In the genomic region with DNA sequence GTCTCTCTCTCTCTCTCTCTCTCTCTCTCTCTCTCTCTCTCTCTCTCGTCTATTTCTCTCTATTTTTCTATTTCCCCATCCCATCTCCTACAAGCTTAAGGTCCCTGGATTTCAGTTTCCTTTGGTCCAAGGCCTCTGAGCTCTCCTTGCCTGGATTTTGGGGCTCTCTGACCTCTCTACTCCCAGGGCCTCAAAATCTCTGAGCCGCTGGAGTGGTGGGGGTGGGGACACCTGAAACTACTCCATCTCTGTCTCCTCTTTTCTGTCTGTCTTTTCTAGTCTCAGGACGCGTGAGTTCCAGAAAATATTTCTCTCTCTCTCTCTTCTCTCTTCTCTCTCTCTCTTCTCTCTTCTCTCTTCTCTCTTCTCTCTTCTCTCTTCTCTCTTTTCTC, we compare ENCODE assay signal across 8 mouse cellular contexts. TPM values are rescaled to one million over a fixed set of nuclear protein-coding genes. Genes with fewer than 3 reads are reported as not detected.
A peak's percentile ranks its signal among the peaks of the same experiment; 100 is the strongest.
DNase-seq lines count a peak whose midpoint lies in the region; ATAC-seq lines count a peak whose summit lies in the region.

No protein-coding gene starts in this region.

- H3K4me2 ChIP-seq in heart, embryonic 13.5 days: peak overlapping the region; percentile 71
- peak overlapping the region; percentile 71 for H3K4me2 ChIP-seq in hindbrain, embryonic 11.5 days (replicated peaks; ENCODE audit: low read depth, low read length)
- peak overlapping the region; percentile 71 for H3K4me2 ChIP-seq in midbrain, embryonic 12.5 days (replicated peaks)

- H3K27ac ChIP-seq in heart, embryonic 13.5 days (replicated peaks): peak overlapping the region; percentile 26
- peak overlapping the region; percentile 86 for H3K27ac ChIP-seq in hindbrain, embryonic 11.5 days (ENCODE audit: low read depth, low read length)
- peak overlapping the region; percentile 91 for H3K27ac ChIP-seq in midbrain, embryonic 12.5 days (replicated peaks)

- H3K9me3 ChIP-seq in heart, embryonic 13.5 days: no peaks in the 10 kb centered on the region
- no peaks in the 10 kb centered on the region for H3K9me3 ChIP-seq in hindbrain, embryonic 11.5 days (ENCODE audit: control insufficient read depth, low read length)
- H3K9me3 ChIP-seq in midbrain, embryonic 12.5 days: no peaks in the 10 kb centered on the region

- peak overlapping the region; percentile 53 for H3K4me3 ChIP-seq in heart, embryonic 13.5 days
- peak overlapping the region; percentile 75 for H3K4me3 ChIP-seq in hindbrain, embryonic 11.5 days (ENCODE audit: low read depth, low read length)
- peak overlapping the region; percentile 86 for H3K4me3 ChIP-seq in midbrain, embryonic 12.5 days

- no peak for ATAC-seq in heart, embryonic 13.5 days (ENCODE audit: extremely low read depth, insufficient number of reproducible peaks, low FRiP score, low TSS enrichment)
- ATAC-seq in hindbrain, embryonic 11.5 days (ENCODE audit: low FRiP score): peak; percentile 41
- ATAC-seq in midbrain, embryonic 12.5 days (ENCODE audit: low FRiP score, low read depth): peak; percentile 24

- peaks cover 76% of the 10 kb centered on the region for H3K27me3 ChIP-seq in heart, embryonic 13.5 days (replicated peaks)
- peaks cover 2% of the 10 kb centered on the region for H3K27me3 ChIP-seq in hindbrain, embryonic 11.5 days (ENCODE audit: control insufficient read depth, insufficient read depth, low read length)
- H3K27me3 ChIP-seq in midbrain, embryonic 12.5 days: peaks cover 16% of the 10 kb centered on the region

- no peak for DNase-seq in heart, adult 9 months (ENCODE audit: low spot score in 2 of 2)
- DNase-seq in adipocyte (ENCODE audit: low spot score): peak; percentile 4
- DNase-seq in hindbrain, embryonic 11.5 days (ENCODE audit: low spot score): no peak
- DNase-seq in T-cell, adult 2 months (ENCODE audit: low spot score): no peak
- DNase-seq in right cerebral cortex, postnatal 10 days (ENCODE audit: low spot score in 2 of 2): no peak
- DNase-seq in testis, postnatal 10 days (ENCODE audit: low spot score): no peak

- peak overlapping the region; percentile 70 for H3K9ac ChIP-seq in heart, embryonic 13.5 days
- H3K9ac ChIP-seq in hindbrain, embryonic 11.5 days (ENCODE audit: low read depth, low read length): peak overlapping the region; percentile 84
- peak overlapping the region; percentile 83 for H3K9ac ChIP-seq in midbrain, embryonic 12.5 days (replicated peaks)

- H3K4me1 ChIP-seq in heart, embryonic 13.5 days: peaks cover 18% of the 10 kb centered on the region
- peaks cover 2% of the 10 kb centered on the region; the same call in 1 of the 2 replicates for H3K4me1 ChIP-seq in hindbrain, embryonic 11.5 days (replicated peaks; ENCODE audit: control insufficient read depth, insufficient read depth, low read length)
- H3K4me1 ChIP-seq in midbrain, embryonic 12.5 days: peaks cover 22% of the 10 kb centered on the region

- 0% methylated on average over 4 of the region's 4 CpGs for WGBS in heart, embryonic 13.5 days
- WGBS in hindbrain, embryonic 11.5 days: 0% methylated on average over 4 of the region's 4 CpGs
- 0% methylated on average over 4 of the region's 4 CpGs for WGBS in midbrain, embryonic 12.5 days

- H3K36me3 ChIP-seq in heart, embryonic 13.5 days: no peaks in the 10 kb centered on the region
- H3K36me3 ChIP-seq in hindbrain, embryonic 11.5 days (ENCODE audit: control insufficient read depth, insufficient read depth, low read length): no peaks in the 10 kb centered on the region
- H3K36me3 ChIP-seq in midbrain, embryonic 12.5 days: no peaks in the 10 kb centered on the region

RNA-seq across cellular contexts. Expression of gene Cacng7, which starts 0.5 kb away (rescaled TPM):
- 0.19 and 0.51 TPM in 2 replicates for polyA plus RNA-seq in heart, embryonic 13.5 days (2015; fragmentation: Nextera tagmentation; extraction: Ambion mirVana)
- 3.9 and 4.6 TPM in 2 replicates for polyA plus RNA-seq in hindbrain, embryonic 11.5 days (2014; fragmentation: Nextera tagmentation; extraction: Ambion mirVana)
- 3.5 and 4.2 TPM in 2 replicates for polyA plus RNA-seq in midbrain, embryonic 12.5 days (2016; fragmentation: Nextera tagmentation; extraction: Ambion mirVana)

RNA-seq across cellular contexts. Expression of gene Prkcg, which starts 43.2 kb away (rescaled TPM):
- 0.04 and 0.13 TPM in 2 replicates for polyA plus RNA-seq in heart, embryonic 13.5 days (2015; fragmentation: Nextera tagmentation; extraction: Ambion mirVana)
- 0.15 and 0.65 TPM in 2 replicates for polyA plus RNA-seq in hindbrain, embryonic 11.5 days (2014; fragmentation: Nextera tagmentation; extraction: Ambion mirVana)
- 0.48 and 2.4 TPM in 2 replicates for polyA plus RNA-seq in midbrain, embryonic 12.5 days (2016; fragmentation: Nextera tagmentation; extraction: Ambion mirVana)

RNA-seq across cellular contexts. Expression of gene Myadm, which starts 43.3 kb away (rescaled TPM):
- polyA plus RNA-seq in heart, embryonic 13.5 days (2015; fragmentation: Nextera tagmentation; extraction: Ambion mirVana): 159 and 162 TPM in 2 replicates
- polyA plus RNA-seq in hindbrain, embryonic 11.5 days (2014; fragmentation: Nextera tagmentation; extraction: Ambion mirVana): 41.3 and 44.3 TPM in 2 replicates
- polyA plus RNA-seq in midbrain, embryonic 12.5 days (2016; fragmentation: Nextera tagmentation; extraction: Ambion mirVana): 30.2 and 31.7 TPM in 2 replicates

RNA-seq across cellular contexts. Expression of gene Cacng8, which starts 58.3 kb away (rescaled TPM):
- polyA plus RNA-seq in heart, embryonic 13.5 days (2015; fragmentation: Nextera tagmentation; extraction: Ambion mirVana): 0.71 and 0.86 TPM in 2 replicates
- 5.1 and 7.0 TPM in 2 replicates for polyA plus RNA-seq in hindbrain, embryonic 11.5 days (2014; fragmentation: Nextera tagmentation; extraction: Ambion mirVana)
- polyA plus RNA-seq in midbrain, embryonic 12.5 days (2016; fragmentation: Nextera tagmentation; extraction: Ambion mirVana): 7.4 and 7.9 TPM in 2 replicates

Comparison
In these comparisons a context has a peak if more than half of its experiments do, and no peak if none do; other contexts are left out.
1. H3K27ac ChIP-seq: peak in every context shown above with its lines; median percentile 91 in midbrain, embryonic 12.5 days; 86 in hindbrain, embryonic 11.5 days; 26 in heart, embryonic 13.5 days.